Mouse (Mus musculus) induced T-regulatory cell, adult 2 months (primary cell): Measurements from ENCODE around the gene Tspan31.
"Not testable (repeated sequence)": the region's sequence is repeated elsewhere in the genome, so short reads cannot be mapped to it uniquely, and the experiment has no call there.

ENCODE experiments used
- DNase-seq: peaks from one replicate; pipeline ENCODE4 v3.0.0-alpha.2; 2012; ENCODE audit warnings: low read depth

Gene Tspan31

DNA sequence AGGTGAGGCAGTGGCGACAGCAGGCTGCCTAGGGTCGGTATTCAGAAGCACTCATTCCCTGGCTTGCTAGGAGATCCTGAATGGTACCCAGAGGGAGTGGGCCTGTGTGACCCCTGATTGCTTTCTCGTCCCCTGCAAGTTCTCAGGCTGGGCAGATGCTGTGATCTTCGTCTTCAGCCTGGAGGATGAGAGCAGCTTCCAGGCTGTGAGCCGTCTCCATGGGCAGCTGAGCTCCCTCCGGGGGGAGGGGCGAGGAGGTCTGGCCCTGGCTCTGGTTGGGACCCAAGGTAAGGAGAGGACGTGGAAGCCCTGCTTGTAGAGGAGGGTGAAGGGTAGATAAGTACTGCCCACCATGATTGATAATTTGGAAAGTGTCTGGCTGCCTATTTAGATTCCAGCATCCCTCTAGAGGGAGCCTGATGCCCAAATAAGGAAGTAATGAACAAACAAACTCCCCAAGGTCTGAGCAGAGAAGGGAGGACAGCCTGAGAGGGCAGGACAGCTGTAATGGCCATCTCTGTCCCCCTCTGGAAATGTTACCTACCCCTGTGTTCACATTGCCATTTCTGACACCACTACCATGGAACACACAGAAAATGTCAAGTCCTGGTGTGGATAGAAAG, 13.3 kb upstream of the Tspan31 start:
- DNase-seq, result no peak

DNA sequence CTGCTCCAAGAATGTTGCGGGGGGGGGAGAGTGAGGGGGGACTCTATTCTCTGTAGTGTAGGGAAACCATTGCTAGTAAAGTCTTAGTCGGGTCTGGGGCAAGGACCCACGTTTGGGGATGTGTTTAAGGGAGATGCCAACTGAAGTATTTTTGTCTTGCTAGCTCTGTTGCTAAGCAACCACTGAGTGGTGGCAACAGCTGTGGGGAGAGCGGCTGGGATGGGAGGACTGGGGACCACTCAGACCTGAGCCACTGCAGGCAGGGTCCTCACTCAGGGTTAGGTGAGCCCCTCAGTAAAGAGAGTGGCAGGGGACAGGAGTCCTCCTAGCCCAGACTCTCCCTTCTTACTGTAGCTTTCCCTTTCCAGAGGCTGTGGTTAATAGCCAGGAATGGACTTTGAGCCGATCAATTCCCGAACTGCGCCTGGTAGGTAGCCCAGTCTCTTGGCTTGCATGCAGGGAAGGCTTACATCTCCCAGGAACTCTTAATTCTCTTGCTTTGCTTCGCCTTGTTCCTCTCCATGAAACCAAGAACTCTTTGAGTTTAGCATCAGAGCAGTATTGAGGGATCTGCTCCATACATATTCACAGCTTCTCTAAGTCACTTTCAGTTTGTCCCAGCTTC, 12.0 kb upstream of the Tspan31 start:
- no peak for DNase-seq

DNA sequence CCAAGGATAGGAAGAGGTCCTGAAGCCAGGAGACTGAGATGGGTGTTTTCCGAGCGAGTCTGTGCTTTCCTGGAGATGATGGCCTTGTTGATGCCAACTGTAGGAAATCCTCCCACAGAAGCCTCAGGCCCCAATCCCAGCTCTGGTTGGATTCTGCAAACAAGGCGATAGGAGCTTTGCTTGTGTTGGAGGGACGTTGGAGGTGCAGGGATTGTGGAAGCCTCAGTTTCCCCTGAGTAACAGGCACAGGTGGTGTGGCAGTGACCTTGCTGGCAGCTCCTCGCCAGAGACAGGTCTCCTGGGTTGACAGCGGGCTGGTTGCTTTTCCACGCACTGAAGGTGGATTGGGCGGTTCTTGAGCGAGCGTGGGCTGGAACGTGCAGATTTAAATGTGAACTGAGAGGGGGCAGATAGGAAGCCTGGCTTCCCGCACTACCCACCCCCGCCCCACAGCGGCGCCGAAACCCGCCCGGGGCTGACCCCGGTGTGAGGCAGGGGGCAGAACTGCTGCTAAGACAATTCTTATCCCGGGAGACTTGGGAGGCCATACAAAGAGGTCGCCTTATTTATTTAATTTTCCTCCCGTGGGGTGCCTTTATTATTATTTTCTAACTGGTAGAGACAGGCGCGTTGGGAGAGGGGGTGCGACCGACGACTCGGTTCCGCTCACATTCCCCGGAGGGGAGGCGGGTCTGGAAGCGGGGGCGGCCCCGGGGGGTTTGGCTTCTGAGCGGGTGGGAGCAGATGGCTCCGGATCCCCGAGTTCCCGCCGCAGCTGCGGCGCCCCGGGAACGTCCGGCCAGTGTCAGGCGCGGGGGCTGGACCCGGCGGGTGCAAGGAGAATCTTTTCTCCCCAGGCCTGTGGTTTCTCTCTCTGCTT, 11.1 kb upstream of the Tspan31 start:
- DNase-seq, result no peak

DNA sequence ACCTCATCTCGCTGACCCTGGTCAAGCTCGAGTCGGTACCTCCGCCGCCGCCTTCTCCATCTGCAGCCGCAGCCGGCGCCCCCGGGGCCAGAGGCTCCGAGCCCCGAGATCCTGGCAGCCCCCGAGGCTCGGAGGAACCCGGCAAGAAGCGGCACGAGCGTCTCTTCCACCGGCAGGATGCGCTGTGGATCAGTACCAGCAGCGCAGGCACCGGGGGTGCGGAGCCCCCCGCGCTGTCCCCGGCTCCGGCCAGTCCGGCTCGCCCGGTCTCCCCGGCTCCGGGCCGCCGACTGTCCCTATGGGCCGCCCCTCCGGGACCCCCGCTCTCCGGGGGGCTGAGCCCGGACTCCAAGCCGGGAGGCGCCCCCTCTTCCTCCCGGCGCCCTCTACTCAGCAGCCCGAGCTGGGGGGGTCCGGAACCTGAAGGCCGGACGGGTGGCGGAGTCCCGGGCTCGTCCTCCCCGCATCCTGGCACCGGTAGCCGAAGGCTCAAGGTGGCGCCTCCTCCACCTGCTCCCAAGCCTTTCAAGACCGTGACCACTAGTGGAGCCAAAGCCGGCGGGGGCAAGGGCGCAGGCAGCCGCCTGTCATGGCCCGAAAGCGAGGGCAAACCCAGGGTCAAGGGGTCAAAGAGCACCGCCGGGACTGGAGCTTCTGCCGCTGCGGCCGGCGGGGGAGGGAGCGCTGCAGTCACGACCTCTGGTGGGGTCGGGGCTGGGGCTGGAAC, 9.8 kb upstream of the Tspan31 start:
- no peak for DNase-seq

DNA sequence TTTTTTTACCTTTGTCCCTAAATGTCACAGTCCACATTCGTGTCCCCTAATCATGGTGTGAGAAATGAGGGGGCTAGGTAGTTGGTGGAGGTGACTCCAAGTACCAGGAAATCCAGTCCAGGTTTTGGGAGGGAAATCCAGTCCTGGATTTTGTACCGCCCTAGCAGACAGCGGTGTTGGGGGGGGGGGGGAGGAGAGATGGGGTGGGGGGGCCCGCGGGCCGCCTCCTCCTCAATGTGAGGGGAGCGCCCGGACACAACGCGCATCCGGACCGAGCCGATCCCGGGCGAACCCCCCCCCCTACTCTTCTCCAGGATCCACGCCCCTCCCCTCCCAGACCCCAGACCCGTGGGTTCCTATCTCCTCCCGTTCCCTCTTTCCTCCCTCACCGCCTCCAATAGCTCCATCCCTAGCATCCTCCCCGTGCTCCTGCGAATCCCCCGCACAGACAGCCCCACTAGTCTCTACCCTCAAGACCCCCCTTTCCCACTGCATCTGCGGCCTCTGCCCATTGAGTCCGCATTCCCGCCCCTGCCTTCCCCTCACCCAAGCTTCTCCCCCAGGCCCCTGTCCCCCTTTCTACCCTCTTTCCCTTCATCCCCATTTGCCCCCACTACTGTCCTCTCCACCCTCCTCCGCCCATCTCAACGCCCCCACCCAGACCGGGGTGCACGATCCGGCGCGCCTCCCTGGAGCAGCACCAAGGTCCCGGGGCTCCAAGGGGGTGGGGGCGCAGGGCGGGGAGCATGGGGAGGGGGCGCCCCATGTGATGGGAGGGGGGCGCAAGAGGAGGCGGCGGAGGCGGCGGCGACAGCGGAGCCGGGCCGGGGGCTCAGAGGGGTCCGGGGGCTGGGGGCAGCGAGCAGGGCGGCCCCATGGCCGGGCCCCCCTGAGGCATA, 8.9 kb upstream of the Tspan31 start:
- no peak for DNase-seq

DNA sequence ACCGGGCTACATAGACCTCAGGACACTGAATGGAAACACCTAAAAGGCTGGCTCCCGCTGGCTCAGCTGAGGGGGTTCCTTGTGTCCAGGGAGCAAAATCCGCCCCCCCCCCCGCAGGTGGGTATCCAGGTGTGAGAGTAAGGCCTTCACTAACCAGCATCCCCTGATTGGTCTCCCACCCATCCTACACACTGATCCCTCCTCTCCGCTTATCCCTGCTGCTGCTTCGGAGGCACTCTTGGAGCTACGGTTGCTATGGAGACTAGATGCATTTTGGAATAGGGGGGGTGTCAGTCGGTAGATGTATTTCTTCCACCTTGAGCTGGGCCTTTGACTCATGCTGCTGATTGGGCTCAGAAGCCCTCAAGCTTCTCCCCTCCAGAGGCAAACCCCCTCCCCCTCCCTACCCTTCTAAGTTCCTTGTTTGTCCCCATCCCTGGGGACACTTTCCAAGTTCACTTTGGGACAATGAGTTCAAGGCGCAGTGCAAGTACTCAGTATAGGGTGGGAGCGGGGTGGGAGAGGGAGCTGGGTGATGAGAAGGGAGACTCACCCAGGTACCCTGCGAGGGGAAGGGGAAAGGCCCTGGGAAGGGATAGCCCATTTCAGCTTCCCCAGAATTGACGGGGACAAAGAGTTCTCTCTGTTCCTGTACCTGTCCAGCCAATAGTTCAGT, 8.1 kb upstream of the Tspan31 start:
- DNase-seq, result no peak

DNA sequence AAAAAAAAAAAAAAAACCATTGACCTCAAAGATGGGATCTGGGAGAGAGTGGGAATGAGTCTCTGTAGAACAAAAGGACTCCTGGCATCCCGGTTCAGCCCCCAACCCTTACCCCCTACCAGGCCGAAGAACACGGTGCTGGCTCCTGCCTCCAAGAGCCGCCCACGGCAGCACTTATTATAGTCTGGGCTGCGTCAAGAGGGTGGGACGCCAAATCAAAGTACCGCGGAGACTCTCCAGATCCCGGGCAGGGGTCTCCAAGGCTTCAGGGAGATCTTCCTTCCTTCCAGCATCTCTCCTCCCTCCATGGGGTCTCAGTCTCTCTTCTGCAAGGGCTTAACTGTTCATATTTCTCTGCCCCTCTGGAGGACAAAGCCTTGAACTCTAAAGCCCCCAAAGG, 7.5 kb upstream of the Tspan31 start:
- DNase-seq, result no peak

DNA sequence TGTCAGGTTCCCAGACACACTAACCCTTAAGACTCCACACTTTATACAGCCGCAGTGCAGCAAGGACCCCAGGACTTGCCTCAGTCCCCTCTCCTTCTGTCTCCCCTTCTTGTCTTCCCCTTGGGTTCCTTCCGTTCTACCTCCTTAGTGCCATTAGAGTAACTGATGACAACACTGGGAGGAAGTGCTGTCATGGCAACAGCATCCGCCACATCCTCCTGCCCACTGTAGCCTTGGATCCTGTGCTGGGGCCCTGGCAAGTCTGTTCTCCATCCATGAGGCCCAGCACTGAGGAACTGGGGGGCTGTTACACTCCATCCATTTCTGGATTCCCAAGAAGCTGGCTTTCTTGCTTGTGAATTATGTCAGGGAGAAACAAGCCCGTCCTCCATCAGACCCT, 6.0 kb upstream of the Tspan31 start:
- DNase-seq, result peak; percentile 90

DNA sequence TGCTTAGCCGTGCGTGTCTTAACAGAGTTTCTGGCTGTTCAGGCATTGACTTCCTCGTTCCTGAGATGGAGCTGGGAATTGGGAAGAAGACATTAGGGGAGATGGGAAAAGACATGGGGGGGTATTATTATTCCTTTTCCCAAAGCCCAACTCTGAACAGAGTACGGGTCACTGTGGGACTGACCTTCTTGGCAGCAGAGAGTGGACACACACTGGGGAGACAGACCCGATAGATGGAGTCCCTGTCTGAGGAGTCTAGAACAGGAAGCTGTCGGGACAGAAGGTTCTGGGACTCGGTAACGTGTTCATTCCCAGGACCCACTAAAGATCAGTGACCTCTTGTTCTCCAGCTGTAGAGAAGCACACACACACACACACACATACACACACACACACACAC, 5.6 kb upstream of the Tspan31 start:
- DNase-seq, result no peak

DNA sequence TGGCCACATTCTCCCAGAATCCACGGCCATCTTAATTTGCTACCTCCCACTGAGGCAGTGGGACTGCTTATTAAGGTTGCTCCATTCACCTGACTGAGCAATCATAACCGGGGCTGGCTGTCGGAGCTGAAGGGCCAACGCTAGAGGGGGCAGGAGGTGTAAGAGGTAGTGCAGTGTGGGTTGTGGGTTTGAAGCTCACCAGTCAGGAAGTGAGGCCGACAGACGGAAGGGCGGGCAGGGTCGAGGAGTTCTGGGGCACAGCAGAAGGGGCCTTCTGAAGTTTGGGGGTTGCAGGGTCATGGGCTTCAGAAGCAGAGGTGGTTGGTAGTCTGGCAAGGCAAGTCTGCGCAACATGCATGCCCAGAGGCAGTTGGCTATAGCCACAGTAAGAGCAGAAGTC, 5.0 kb upstream of the Tspan31 start, which contains the start of gene Agap2:
Agap2 (plus strand) TSS at position 205 of the 400 bp plus-strand sequence.
- peak; percentile 93 for DNase-seq

DNA sequence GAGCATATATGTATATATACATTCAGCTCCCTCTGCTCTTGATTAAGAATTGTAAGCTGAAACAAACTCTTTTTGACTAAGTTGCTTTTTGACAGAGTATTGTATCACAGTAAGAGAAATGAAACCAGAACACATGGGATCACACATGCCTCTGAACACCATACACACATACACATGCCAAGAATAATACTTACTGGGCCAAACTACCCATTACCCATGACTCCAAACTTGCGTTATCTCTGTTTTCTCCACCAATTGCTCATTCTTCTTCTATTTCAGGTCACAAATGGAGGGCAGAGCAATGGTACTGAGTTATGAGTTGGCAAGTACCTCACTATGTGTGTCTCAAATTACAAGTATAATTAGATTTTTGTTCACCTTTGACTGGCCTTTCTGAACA, 3.9 kb upstream of the Tspan31 start:
- DNase-seq, result no peak

DNA sequence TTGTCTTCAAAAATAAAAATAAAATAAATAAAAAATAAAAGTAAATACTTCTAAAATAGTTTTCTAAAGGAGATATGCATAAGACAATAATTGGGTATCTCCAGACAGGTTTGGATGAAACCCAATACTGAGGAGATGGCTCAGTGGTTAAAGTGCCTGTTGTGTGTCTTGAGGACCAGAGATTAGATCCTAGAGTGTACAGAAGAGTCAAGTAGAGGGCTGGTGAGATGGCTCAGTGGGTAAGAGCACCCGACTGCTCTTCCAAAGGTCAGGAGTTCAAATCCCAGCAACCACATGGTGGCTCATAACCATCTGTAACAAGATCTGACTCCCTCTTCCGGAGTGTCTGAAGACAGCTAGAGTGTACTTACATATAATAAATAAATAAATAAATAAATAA, 2.9 kb upstream of the Tspan31 start:
- not testable (repeated sequence) for DNase-seq

DNA sequence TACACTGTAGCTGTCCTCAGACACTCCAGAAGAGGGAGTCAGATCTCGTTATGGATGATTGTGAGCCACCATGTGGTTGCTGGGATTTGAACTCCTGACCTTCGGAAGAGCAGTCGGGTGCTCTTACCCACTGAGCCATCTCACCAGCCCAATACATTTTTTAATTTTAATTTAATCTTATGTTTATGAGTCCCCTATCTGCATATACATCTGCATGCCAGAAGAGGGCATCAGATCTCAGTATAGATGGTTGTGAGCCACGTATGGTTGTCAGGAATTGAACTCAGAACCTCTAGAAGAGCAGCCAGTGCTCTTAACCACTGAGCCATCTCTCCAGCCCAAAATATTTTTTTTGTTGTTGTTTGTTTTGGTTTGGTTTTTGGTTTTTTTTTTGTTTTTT, 2.2 kb upstream of the Tspan31 start:
- DNase-seq, result not testable (repeated sequence)

DNA sequence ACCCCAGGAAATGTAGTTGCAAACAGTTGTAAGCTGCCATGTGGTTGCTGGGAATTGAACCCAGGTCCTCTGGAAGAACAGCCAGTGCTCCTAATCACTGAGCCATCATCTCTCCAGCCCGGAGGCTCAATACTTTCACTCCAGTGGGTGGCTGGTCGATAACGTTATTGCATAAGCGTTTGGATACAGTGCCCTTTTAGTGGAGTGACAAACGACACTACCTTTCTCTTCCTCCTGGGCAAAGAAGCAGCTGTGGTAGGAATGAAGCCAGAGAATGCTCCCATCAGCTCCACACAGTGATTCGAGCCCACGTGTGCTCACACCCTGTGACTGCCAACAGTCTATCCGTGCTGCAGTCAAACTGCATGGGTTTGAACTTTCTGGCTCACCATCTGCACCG, 1.1 kb upstream of the Tspan31 start:
- no peak for DNase-seq

DNA sequence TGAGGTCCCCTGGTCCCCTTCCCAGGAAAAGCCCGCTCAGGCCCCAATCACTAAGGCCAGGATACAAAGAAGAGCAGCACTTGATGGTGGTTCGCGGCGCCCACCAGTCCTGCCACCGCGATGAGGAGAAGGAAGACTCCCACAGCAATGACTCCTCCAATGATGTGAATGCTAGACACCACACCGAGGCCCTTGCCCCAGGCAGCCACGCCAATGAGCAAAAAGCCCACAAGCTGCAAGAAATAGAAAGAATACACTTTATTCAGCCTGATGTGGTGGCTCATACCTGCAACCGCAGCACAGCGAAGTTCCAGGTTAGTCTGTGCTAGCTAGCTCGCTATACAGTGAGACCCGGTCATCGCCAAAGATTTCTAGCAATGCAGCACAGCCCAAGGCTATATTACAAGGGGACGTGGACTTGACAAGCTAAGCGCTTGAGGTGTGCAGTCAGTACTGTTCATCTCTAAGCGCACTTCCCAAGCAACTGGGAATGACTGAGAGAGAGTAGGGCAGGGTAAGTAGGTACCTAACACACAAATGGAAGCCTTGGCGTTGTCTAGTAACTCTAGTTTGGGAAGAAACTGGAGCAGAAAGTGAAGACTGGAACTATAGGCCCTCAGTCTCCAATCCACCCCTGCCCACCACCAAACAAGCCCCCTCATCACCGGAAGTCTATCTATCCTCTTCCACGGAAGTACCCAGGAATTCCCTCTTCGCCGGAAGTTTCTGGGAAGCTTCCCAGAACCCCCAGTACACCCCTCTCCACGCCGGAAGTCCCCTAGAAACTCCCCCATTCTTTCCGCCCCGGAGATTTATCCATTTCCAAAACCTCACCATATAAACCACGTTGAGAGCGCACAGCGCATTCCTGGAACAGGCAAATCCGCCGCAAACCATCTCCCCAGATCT, 529 bp downstream of the Tspan31 start:
- peak; percentile 52 for DNase-seq

DNA sequence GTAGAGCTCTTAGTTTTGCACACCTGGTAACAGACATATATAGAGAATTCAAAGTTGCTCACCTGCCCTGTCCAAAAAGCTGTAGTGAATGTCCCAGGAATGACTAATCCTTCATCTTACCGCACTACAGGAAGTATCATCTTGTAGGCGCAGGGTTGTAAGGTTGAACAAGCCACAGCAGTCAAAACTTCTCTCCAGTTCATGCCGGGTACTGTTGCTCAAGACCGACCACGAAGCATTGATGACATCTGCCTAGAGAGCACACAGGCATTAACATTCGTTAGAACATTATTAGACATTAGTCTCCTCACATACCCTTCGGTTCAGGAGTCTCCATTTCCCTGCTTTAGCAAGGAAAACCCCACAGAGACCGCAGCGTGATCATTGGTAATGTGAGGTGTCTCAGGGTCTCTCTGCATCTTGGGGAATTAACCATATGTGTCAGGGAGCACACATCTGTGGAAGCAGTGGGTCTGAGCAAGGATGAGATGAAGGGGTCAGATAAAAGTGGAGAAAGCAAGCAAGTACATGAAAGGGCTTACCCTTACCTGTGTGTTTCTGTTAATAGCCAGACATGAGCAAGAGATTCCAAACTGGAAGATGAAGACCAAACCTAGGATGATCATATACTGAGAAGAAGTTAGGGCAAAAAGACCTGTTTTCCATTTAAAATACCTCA, 1.6 kb downstream of the Tspan31 start:
- no peak for DNase-seq

DNA sequence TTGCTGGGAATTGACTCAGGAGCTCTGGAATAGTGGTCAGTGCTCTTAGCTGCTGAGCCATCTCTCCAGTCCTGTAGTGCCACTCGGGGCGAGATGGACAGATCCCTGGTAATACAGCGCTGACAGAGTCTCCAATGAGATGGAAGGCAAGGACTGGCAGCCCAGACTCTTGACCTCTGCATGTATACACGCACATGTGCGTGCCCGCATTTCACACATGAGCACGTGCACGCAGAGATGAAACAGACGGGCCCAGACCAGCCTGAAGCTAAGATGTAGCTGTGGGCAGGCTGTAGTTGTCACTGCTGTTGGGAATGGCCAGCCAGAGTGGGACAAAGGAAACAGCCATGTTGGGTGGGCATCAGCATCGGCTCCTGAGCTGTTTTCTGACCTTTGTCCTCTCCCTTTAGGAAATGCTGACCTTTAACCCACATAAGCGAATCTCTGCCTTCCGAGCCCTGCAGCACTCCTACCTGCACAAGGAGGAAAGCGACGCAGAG, 3.5 kb downstream of the Tspan31 start:
- DNase-seq, result no peak

DNA sequence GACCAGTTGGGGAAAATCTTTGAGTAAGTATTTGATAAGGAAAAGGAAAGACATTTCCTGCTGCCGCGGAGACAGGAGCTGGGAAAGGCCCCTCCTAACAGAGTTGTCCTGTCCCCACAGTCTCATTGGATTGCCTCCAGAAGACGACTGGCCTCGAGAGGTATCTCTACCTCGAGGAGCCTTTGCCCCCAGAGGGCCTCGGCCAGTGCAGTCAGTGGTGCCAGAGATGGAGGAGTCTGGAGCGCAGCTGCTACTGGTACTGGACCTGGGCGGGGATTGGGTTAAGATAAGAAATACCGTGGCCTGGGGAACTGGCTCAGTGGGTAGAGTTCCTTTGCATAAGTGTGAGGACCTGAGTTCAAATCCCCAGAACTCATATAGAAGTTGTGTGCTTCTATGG, 4.1 kb downstream of the Tspan31 start:
- DNase-seq, result no peak
